Mouse (Mus musculus): Measurements from ENCODE around the gene Lpo. TPM values are rescaled to one million over a fixed set of nuclear protein-coding genes. Genes with fewer than 3 reads are reported as not detected.

Gene Lpo
- polyA plus RNA-seq, 1 experiment from 2014 or later, result 0.53 TPM

GRCm38 (mm10) chr11:87763511-87763987, 64.5 kb downstream of the Lpo start:
- Histone ChIP-seq H3K27ac (peak overlapping the region; percentile 83), H3K9me3 (replicated peaks) (no peaks in the 10 kb centered on the region), H3K4me2 (replicated peaks) (peak overlapping the region; percentile 97), H3K36me3 (peaks cover 5% of the 10 kb centered on the region; the same call in 1 of the 2 replicates), H3K4me1 (peaks cover 45% of the 10 kb centered on the region), H3K4me3 (peak overlapping the region; percentile 71), H3K27me3 (peaks cover 70% of the 10 kb centered on the region), H3K9ac (peak overlapping the region; percentile 85)
- whole genome bisulfite sequencing, result 1% methylated on average over 17 of the region's 17 CpGs
- peak; percentile 71 for ATAC-seq (ENCODE audit: low FRiP score)

DNA sequence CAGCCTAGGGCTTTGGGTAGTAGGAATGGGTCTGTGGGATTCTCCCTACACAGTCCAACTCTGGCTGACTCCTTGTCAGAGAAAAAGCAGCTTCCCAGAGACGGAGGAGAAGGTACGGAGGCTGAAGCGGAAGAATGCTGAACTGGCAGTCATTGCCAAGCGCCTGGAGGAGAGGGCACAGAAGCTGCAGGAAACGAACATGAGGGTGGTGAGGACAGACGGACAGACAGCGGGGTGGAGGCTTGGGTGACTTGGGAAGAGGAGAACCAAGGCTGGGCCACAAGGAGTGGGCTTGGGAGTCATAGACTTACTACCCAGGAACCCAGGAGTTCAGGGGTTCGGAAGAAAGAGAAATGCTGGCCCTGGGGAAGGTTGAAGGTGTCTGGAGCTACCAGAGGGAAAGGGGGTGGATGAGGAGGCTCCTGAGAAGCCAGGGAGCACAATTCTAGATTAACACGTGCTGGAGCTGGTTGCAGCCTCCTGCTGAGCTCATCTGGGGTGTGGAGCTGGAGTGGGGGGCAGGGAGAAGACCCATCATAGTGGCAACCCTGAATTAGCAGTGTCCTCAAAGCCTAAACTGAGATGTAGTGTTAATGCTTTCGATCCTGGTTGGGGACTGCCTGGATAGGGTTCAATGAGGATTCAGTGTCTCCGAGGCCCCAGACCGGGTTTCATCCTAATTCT, 65.2 kb downstream of the Lpo start:
- Histone ChIP-seq H3K4me3 (peak overlapping the region; percentile 71), H3K27me3 (peaks cover 70% of the 10 kb centered on the region), H3K9me3 (replicated peaks) (no peaks in the 10 kb centered on the region), H3K4me2 (replicated peaks) (peak overlapping the region; percentile 97), H3K4me1 (peaks cover 45% of the 10 kb centered on the region), H3K36me3 (no peaks in the 10 kb centered on the region), H3K27ac (peak overlapping the region; percentile 83), H3K9ac (peak overlapping the region; percentile 85)
- ATAC-seq (ENCODE audit: low FRiP score), result no peak
- 40% methylated on average over 12 of the region's 12 CpGs for WGBS

- WGBS, result 75% methylated on average over 14 of the region's 14 CpGs
- Histone ChIP-seq H3K4me2 (replicated peaks) (peak overlapping the region; percentile 97), H3K9me3 (replicated peaks) (no peaks in the 10 kb centered on the region), H3K4me1 (peaks cover 45% of the 10 kb centered on the region), H3K27me3 (peaks cover 70% of the 10 kb centered on the region), H3K27ac (no peak overlapping the region), H3K4me3 (peak overlapping the region; percentile 71), H3K9ac (peak overlapping the region; percentile 85), H3K36me3 (no peaks in the 10 kb centered on the region)
- ATAC-seq (ENCODE audit: low FRiP score), result no peak
Measured at GRCm38 (mm10) chr11:87761806-87762701, 66.0 kb downstream of the Lpo start.

DNA sequence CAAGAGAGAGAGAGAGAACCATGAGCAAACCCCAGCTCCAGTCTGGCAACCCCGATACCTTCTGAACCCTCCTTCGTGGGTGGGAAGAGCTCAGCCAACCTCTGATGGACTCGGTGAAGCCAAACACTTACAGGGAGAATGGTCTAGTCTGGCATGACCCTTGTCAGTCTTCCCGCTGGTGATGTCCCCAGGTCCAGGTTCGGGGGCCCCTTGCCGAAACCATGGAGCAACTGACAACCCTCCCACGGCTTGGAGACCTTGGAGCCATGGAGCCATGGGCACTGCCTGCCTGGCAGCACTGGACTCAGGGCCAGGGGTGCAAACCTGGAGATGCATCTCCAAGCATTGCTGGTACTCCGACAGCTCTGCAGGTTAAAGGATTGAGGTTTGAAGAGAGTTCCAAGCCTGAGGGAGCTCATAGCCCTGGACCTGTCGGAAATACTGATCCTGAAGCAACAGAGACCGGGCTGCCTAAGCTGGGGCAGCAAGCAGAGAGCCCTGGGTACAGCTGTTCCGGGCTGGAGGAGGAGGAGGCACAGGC, 66.8 kb downstream of the Lpo start:
- H3K27me3 ChIP-seq, result peaks cover 65% of the 10 kb centered on the region
- H3K9me3 ChIP-seq (replicated peaks), result no peaks in the 10 kb centered on the region
- peaks cover 45% of the 10 kb centered on the region for H3K4me1 ChIP-seq
- 67% methylated on average over 11 of the region's 11 CpGs for WGBS
- peak overlapping the region; percentile 97 for H3K4me2 ChIP-seq (replicated peaks)
- no peak for ATAC-seq (ENCODE audit: low FRiP score)
- H3K27ac ChIP-seq, result no peak overlapping the region
- H3K4me3 ChIP-seq, result peak overlapping the region; percentile 71
- no peaks in the 10 kb centered on the region for H3K36me3 ChIP-seq
- peak overlapping the region; percentile 85 for H3K9ac ChIP-seq

DNA sequence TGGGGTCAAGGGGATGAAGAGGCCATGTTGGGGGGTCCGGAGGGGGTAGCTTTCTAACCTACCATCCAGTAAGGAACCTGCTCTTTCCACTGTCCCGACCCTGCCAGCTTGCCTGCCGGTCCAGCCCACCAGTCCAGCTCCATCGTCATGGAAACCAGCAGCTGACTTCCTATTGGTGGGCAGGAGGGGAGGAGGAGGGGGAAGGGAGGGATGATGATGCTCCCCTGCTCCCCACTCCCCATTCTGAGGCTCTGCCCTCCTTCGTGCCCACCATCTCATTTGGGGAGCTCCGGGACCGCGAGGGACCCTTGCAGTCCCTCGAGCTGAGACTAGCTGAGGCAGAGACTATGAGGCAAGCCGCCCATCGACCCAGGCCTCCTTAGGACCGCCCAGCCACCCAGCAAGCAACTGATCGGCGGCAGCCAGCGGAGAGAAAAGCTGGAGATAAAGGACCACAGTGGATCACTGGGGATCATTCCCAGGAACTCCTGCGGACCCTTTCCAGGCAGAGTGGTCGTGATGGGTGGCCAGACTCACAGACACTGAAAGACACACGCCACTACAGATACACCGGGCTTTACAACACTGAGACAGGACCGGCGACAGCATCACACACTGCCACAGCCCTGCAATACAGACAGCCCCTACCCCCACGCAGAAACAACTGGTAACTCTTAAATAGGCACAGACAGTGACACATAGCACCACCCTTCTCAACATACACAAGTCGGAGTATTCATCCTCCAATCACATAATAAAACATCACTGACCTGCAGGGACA, 67.6 kb downstream of the Lpo start, which contains the start of gene Tspoap1:
Tspoap1 (plus strand) TSS at position 241 of the 781 bp plus-strand sequence.
- peaks cover 58% of the 10 kb centered on the region for H3K27me3 ChIP-seq
- peaks cover 45% of the 10 kb centered on the region for H3K4me1 ChIP-seq
- 7% methylated on average over 23 of the region's 23 CpGs for WGBS

DNA sequence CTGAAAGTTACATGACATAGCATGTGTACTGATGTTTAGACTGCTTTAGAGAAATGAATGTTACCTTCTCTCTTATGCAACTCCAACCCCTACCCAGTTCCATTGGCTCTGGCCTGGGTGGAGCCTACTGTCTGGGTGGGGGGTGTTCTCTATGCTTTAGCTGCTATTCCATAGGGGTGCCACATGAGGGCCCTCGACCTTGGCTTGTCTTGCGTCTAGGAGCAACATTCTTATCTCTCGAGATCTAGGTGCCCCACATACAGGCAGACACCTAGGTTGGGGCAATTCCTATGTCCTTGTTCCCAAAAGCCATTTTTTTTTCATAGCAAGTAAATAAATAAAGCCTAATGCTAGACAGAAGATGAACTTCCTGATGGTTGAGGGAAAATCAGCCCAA, 68.5 kb downstream of the Lpo start:
- no peaks in the 10 kb centered on the region for H3K9me3 ChIP-seq (replicated peaks)
- H3K4me3 ChIP-seq, result no peak overlapping the region; the same call in 1 of the 2 replicates
- peaks cover 38% of the 10 kb centered on the region for H3K4me1 ChIP-seq
- peak overlapping the region; percentile 84 for H3K27ac ChIP-seq
- no peaks in the 10 kb centered on the region for H3K36me3 ChIP-seq
- H3K27me3 ChIP-seq, result peaks cover 49% of the 10 kb centered on the region
- WGBS, result 6% methylated on average over 3 of the region's 3 CpGs
- ATAC-seq (ENCODE audit: low FRiP score), result no peak
- H3K9ac ChIP-seq, result peak overlapping the region; percentile 15; the same call in 1 of the 2 replicates
- peak overlapping the region; percentile 97 for H3K4me2 ChIP-seq (replicated peaks)

More for the DNA sequence above, 67.6 kb downstream of the Lpo start, which contains the start of gene Tspoap1:
- Histone ChIP-seq H3K4me2 (replicated peaks) (peak within 1 kb of the TSS; percentile 97), H3K36me3 (no peaks in the 10 kb centered on the region), H3K27ac (peak within 1 kb of the TSS; percentile 84), H3K4me3 (peak within 1 kb of the TSS; percentile 71), H3K9ac (peak within 1 kb of the TSS; percentile 85), H3K9me3 (replicated peaks) (no peaks in the 10 kb centered on the region)
- ATAC-seq (ENCODE audit: low FRiP score), result peak; percentile 72

- Histone ChIP-seq H3K9me3 (replicated peaks) (no peaks in the 10 kb centered on the region), H3K4me1 (peaks cover 32% of the 10 kb centered on the region), H3K27me3 (peaks cover 44% of the 10 kb centered on the region), H3K36me3 (no peaks in the 10 kb centered on the region), H3K27ac (no peak overlapping the region), H3K4me3 (no peak overlapping the region), H3K9ac (no peak overlapping the region), H3K4me2 (replicated peaks) (no peak overlapping the region)
- no peak for ATAC-seq (ENCODE audit: low FRiP score)
- 72% methylated on average over 4 of the region's 4 CpGs for WGBS
Measured at GRCm38 (mm10) chr11:87758957-87759608, 69.0 kb downstream of the Lpo start.

DNA sequence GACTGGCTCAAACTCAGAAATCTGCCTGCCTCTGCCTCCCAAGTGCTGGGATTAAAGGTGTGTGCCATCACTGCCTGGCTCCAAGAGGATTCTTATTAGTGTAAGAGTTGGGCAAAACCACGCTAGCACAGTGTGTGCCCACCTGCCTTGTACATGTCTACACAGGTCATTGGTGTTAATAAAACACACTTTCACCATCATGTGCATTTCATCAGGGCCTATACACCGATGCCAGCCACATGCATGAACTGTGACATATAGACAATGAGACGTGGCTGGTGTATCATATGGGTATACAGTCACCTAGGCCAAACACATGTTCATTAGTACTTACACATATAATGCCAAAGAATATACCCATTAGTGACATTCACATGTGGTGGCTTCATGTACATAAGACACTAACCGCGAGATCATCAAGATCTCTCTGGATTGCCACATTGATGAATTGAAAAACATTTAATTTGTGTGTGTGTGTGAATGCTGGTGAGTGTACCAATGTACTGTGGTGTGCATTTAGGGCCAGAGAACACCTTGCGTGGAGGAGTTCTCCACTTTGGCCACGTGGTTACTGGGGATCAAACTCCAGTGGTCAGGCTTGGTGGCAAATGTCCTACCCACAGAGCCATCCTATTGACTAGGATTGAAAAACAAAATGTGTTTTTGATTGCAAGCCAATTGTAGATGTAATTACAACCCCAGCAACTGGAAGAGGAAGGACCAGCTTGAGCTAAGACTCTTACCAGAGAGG, 69.8 kb downstream of the Lpo start:
- Histone ChIP-seq H3K9me3 (replicated peaks) (no peaks in the 10 kb centered on the region), H3K9ac (no peak overlapping the region), H3K4me1 (peaks cover 25% of the 10 kb centered on the region), H3K27ac (no peak overlapping the region), H3K4me2 (replicated peaks) (no peak overlapping the region), H3K36me3 (no peaks in the 10 kb centered on the region), H3K4me3 (no peak overlapping the region), H3K27me3 (peaks cover 37% of the 10 kb centered on the region)
- WGBS, result 79% methylated on average over 7 of the region's 7 CpGs
- ATAC-seq (ENCODE audit: low FRiP score), result no peak

- peaks cover 26% of the 10 kb centered on the region for H3K27me3 ChIP-seq
- H3K27ac ChIP-seq, result no peak overlapping the region
- H3K36me3 ChIP-seq, result no peaks in the 10 kb centered on the region
- no peak overlapping the region for H3K4me3 ChIP-seq
- no peak for ATAC-seq (ENCODE audit: low FRiP score)
- H3K4me1 ChIP-seq, result peaks cover 14% of the 10 kb centered on the region
- H3K4me2 ChIP-seq (replicated peaks), result no peak overlapping the region
- 86% methylated on average over 25 of the region's 25 CpGs for WGBS
- H3K9ac ChIP-seq, result no peak overlapping the region
- H3K9me3 ChIP-seq (replicated peaks), result no peaks in the 10 kb centered on the region
Measured at GRCm38 (mm10) chr11:87757001-87757954, 70.8 kb downstream of the Lpo start.
